Mouse (Mus musculus) spleen, adult 10 weeks (tissue): Measurements from ENCODE around the gene Gnai2. TPM values are rescaled to one million over a fixed set of nuclear protein-coding genes. Genes with fewer than 3 reads are reported as not detected.

Experiments used
- polyA plus RNA-seq: library from polyadenylated mRNA; stranded (reverse); fragments of 350-450 nt; fragmentation: Illumina TruSeq; extraction: RNeasy Lipid Tissue Mini Kit (QIAGEN cat#74804); gene quantifications from one replicate; pipeline ENCODE4 v1.2.3, GENCODE M21; 2015; ENCODE audit warnings: low replicate concordance; ENCODE audit not compliant: insufficient read depth

The Gnai2 gene
- polyA plus RNA-seq: 273 TPM

DNA sequence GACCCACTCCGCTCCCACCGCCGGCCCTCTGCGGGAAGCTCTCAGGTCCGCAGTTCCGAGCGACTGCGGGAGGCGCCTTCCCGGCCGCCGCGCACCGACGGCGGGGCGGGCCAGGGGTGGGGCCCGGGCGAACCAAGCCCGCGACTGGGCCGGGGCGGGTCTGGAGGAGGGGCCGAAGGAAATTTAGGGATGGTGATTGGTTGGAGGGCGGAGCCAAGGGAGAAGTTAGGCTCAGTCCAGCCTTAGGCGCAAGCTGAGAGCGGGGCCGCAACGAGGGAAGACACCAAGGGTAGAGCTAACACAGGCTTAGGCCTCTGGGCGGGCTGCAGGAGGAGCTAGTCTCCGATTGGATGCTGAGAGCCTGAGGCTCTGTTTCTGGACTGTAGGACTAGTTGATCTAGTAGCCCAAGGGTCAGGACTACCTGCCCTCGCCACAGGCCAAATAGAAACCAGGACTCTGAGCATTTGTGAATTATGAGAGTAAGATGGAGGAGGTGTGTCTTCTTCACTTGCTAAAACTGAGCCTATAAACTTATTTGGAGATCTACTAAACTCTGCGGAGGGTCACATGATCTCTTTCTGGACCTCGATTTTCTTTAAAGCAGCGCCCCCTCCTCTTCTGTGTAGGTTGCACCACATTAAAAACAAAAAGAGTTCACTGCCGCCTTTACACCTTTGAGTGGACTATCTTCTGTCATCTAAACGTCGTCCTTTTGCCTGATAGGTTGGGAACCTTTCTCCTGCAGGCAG is at the start of gene Gnai2:
Gnai2 (minus strand) TSS at position 89 of the 750 bp plus-strand sequence.

GRCm38 (mm10) chr9:107679501-107679900 is 44.3 kb upstream of the Gnai2 start, which contains the start of gene Gnat1:
Gene Gnat1 (minus strand): TSS chr9:107679712.

DNA sequence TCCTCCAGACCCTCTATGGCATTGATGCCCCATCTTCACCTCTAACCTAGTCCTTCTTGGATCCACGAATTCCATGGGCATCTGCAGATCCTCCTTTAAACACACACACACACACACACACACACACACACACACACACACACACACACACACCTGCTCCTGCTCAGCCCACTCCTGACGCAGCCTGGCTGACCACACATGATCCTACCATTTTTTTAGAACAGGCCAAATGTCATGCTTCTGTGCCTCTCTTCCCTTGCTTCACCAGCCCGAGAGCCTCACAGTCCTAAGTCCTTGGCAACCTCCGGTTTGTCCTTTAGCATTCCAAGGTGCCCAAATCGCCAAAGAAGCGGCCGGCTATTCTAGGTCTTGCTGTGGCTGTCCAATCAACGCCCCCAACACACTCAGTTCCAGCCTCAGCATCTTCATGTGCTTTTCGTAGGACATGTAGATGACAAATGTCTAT is 34.3 kb upstream of the Gnai2 start, which contains the start of gene Slc38a3:
Slc38a3 (minus strand) TSS at position 51 of the 466 bp plus-strand sequence.

GRCm38 (mm10) chr9:107608741-107609432 is 26.3 kb downstream of the Gnai2 start, which contains the start of gene Sema3b:
Gene Sema3b (minus strand): TSS chr9:107609229.

GRCm38 (mm10) chr9:107586974-107587832 is 48.0 kb downstream of the Gnai2 start, which contains the start of gene Ifrd2:
Gene Ifrd2 (plus strand): TSS chr9:107587642.

DNA sequence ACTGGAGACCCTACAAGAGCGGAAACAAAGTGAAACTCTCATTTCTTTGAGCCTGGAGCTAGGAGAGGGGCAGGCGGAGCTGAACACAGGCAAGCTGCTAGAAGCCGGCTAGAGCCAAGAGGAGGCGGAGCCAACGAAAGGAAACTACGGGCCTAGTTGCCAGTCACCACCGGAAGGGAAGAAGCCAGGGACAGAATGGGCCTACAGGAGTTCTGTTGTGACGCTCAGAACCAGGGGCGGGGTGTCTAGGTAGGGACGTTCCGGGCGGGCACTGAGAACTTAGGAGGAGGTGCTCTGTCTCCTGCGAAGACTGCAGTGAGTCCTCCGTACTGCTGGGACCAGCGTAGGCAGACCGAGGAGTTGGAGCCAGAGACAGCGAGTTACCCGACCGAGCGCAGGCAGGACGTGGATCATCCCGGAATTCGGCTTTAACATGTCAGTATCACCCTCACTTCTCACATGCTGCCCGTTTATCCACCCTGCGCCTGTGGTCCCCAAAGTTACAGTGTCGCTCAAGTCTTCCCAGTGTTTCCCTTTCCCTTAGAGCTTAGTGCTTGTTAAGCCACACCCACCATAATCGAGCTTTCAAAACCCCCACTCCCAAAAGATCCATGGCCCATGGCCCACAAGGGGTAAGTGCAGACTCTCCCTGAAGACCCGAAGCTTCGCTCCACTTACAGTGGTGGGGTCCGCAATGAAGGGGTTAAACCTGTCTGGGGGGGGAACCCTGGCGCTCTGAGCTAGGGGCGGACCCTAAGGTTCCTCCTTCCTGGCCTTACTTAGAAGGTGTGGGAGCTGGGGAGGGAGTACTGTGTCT is 54.5 kb downstream of the Gnai2 start, which contains the start of gene Hyal3:
Hyal3 (plus strand) TSS at position 318 of the 817 bp plus-strand sequence.

GRCm38 (mm10) chr9:107578587-107578986 is 56.6 kb downstream of the Gnai2 start, which contains the start of gene Naa80:
Gene Naa80 (plus strand): TSS chr9:107578887.

DNA sequence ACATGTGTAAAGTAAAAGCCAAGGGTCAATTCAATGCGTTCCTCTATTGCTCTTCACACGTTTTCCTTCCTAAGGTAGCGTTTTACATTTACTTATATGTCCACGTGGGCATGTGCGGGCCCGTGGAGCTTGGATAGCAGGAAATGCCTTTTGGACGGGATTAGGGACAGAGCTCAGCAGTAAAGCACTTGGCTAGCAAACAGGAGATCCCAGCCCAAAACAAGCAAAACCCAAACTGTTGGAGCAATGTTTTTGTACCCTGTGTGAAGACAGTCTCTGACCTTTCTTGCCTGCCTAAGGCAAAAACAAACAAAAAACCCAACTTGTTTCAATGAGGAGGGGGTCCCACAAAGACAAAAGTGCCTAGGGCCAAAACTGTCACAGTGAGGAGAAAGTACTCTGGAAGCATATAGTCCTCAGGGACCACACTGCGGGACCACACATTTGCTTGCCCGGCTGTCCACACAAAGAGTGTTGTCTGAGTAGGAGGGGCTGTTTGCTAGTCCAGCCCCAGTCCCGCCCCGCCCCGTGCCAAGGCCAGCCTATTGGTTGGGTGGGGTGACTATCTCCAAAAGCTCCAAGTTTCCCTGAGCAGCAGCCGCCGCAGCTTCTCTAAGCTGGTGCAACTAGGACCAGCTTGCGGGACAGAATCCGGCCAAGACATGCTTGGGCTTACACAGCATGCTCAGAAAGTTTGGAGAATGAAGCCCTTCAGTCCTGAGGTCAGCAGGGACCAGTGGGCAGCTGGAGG is 58.6 kb downstream of the Gnai2 start, which contains the start of gene Hyal1:
Hyal1 (plus strand) TSS at position 571 of the 751 bp plus-strand sequence.

GRCm38 (mm10) chr9:107567702-107568319 is 67.4 kb downstream of the Gnai2 start, which contains the start of gene Hyal2:
Gene Hyal2 (plus strand): TSS chr9:107567945.

Other genes with a start within 250 kb of the Gnai2 start
- gene Cacna2d2, start 235.8 kb downstream of the Gnai2 start, polyA plus RNA-seq: 0.33 TPM
- gene Tmem115, start 101.4 kb downstream of the Gnai2 start, polyA plus RNA-seq: 5.3 TPM
- 11.6 TPM for gene Cyb561d2, start 93.2 kb downstream of the Gnai2 start, polyA plus RNA-seq
- gene Nprl2, start 93.1 kb downstream of the Gnai2 start, polyA plus RNA-seq: 20.9 TPM
- gene Zmynd10, start 88.1 kb downstream of the Gnai2 start, polyA plus RNA-seq: 0.14 TPM
- 39.0 TPM for gene Rassf1, start 83.8 kb downstream of the Gnai2 start, polyA plus RNA-seq
- gene Tusc2, start 72.1 kb downstream of the Gnai2 start, polyA plus RNA-seq: 30.9 TPM
- 3.6 TPM for gene Hyal2, start 67.4 kb downstream of the Gnai2 start, polyA plus RNA-seq
- gene Hyal1, start 58.4 kb downstream of the Gnai2 start, polyA plus RNA-seq: 4.6 TPM
- 2.7 TPM for gene Naa80, start 56.5 kb downstream of the Gnai2 start, polyA plus RNA-seq
- gene Hyal3, start 54.5 kb downstream of the Gnai2 start, polyA plus RNA-seq: 0.12 TPM
- 38.0 TPM for gene Ifrd2, start 47.7 kb downstream of the Gnai2 start, polyA plus RNA-seq
- 1.8 TPM for gene Sema3b, start 26.1 kb downstream of the Gnai2 start, polyA plus RNA-seq
- gene Slc38a3, start 34.2 kb upstream of the Gnai2 start, polyA plus RNA-seq: not detected
- not detected for gene Gnat1, start 44.3 kb upstream of the Gnai2 start, polyA plus RNA-seq
- 17.7 TPM for gene Sema3f, start 75.1 kb upstream of the Gnai2 start, polyA plus RNA-seq
- gene Rbm5, start 135.6 kb upstream of the Gnai2 start, polyA plus RNA-seq: 334 TPM
- 155 TPM for gene Rbm6, start 237.9 kb upstream of the Gnai2 start, polyA plus RNA-seq